Mouse (Mus musculus): ENCODE results near the gene Pik3ip1.

The Pik3ip1 gene

DNA sequence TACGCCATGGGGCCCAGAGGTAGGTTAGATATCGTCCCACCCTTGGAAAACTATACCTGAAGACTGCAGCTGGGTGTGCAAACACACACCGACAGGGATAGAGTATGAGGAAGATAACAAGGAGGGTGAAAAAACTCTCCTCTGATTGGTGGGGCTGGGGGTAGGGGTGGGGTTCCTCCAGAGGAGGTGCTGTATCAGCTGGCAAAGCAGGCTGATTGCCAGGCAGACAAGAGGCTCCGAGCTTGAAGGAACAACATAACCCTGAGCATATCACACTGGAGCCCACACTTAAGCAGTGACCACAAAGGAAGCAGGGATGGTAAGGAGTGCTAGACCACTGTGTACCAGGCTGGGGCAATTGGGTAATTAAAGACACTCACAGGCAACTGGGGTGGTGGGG, 49.2 kb downstream of the Pik3ip1 start:
- no peak for DNase-seq (ENCODE audit: low spot score)

DNA sequence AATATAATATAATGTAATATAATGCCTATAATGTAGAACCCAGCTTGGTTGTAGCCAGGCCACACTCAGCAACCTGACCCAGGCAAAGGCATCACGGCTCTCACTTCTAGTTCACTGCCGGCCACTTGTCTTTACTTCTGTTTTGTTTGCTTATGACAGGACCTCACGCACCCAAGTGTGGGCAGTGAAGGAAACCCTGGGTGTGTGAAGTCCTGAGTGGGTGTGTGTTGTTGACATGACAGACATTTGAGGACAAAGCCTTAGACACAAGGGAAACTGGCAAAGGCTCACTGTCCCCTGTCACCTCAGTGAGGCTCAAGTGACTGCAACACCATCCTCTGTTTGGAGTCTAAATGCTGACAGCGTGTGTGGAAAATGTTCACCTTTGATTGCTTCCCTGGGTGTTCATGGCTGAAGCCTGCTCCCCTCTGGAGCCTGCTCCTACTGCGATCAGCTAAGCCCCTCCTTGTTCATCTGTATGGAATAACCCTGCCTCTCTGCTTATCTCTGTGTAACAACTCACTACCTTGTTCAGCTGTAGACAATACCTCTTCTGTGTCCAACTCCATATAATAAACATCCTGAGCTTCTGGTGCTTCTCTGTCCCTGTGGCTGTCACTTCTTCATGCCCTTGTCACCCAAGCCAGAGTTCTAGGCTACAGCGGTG, 51.1 kb downstream of the Pik3ip1 start:
- no peak for DNase-seq (ENCODE audit: low spot score)

DNA sequence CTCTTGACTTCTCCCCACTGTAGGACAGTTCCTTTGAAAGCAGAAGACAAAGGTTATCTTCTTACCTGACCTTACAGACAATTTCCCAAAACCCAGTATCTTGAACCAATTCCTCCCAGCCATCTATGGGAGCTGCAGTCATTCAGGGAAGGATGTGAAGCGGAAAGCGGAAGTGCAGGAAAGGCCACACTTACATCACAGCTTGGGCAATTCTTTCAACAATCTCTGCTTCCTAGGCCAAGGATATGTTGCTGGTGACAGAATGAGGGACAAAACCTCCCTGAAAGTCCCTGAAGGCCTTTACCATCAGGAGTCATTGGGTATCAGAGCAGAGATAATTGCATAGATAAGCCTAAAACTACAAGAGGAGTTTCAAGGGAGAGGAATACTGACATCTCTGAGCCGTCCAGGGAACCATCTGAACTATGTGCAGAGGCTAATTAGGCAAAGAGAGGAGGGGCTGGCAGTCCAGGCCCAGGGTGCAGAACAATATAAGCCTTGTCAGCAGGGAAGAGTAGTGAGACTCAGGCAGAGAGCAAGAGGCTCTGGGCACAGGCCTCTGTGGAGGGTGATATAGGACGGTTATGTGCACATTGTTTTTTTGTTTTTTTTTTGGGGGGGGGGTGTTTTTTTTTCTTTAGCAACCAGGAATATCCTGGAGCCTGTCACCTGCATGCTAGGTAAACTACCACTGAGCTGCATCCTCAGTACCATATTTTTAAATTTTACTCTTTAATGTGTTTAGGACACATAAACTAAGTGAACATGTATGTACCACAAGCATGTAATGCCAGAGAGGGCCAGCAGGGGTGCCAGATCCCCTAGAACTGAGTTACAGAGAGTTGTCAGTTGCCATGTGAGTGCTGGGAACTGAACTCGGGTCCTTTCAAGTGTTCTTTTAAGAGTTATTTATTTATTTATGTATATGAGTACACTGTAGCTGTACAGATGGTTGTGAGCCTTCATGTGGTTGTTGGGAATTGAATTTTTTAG, 52.7 kb downstream of the Pik3ip1 start:
- DNase-seq (ENCODE audit: low spot score): no peak

DNA sequence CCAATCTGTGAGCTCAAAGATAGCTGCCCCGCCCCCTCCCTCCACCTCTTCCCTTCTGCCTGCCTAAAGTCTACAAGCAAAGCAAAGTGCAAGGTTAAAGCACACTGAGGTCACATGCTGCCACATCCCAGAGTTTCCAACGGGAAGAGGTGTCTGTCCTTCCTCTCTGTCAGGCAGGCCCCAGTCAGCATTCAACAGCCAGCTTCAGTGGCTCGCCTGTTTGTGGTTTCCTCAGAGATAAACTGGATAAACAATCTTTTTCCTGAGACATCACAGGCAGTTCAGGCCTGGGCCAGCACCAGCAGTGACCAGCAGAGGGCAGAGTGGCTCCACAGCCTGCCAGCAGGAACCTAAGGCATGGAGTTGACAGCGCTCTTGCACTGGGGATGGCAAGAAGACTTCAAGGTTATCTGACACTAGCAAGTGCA, 56.8 kb downstream of the Pik3ip1 start:
- DNase-seq (ENCODE audit: low spot score): peak; percentile 87

DNA sequence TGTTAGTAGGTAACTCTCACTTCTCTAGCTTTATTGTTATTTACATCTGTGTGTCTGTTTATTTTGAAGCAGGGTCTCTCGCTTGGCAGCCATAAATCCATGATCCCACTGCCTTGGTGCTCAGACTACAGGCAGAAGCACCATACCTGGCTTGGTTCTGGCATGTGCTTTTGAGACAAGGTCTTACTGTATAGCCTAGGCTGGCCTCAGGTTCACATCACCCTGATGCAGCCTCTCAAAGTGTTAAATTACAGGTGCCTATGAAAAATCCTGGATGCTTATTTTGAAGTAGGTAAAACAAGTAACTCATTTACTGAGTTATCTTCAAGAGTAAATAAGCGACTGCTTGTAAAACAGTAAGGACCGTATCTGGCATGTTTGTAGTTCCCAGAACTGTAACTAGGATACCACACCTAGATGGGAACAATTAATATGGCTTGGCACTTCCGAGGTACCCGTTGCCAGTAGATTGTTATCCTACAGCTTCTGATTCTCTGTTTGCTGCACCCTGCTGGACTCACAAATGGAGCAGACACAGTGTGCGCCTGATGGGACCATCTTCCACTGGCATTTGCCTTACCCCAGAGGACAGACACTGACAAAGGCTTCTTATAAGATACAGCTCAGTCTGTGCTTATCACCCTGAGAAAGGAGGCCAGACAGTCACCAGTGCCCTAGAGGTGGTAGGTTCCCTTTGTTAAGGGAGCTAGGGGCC, 57.4 kb downstream of the Pik3ip1 start:
- no peak for DNase-seq (ENCODE audit: low spot score)

DNA sequence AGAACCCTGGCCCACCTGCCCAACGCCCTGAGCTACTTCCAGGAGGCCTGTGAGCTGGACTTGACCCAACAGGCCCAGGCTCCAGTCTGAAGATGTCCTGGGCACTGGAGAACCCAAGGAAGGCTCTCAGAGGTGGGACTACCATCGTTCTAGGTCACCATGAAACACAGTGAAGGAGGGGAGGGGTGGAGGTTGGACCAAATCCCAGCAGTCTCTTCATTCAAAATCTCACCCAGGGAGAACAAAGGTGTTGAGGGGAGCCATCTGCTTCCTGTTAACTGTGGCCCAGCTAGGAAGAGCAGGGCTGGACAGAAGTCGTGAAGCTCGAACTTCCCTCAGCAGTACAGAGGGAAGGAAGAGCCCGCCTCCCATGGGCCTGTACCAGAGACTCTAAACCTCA, 59.8 kb downstream of the Pik3ip1 start:
- DNase-seq (ENCODE audit: low spot score): no peak

DNA sequence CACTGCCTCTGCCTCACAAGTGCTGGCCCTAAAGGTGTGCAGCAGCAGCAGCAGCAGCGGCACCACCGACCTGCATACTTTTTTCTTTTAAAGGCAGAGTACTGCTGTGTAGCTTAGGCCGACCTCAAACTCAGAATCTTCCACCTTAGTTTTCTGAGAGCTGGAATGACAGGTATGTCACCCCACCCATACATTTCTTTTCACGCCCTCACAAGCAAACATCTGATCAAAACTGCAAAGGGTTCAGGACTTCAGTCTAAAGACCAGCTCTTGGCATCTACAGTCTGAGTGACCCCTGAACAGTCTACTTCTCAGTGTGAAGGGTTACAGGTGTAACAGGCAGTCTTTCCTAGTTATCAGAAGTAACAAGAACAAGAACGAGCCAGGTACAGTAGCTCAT, 60.6 kb downstream of the Pik3ip1 start:
- DNase-seq (ENCODE audit: low spot score): no peak

DNA sequence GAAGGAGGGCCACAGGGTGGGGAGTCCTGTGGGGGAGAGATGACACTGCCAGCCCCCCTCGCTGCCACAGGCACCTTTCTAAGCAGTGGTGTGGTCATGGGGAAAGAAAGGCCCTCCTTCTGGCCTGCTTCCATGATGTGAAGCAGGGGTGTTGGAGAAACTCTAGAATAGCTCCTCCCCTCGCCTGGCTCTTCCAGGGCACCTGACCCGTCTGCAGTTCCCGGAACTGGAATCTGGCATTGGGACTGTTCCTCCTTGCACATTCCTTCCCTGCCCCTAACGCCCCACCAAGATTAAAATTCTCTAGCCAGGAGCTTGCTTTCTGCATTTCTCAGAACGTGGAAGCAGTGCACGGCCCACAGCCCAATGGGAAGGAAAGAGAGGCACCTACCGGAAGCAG, 62.3 kb downstream of the Pik3ip1 start:
- no peak for DNase-seq (ENCODE audit: low spot score)
